Mouse (Mus musculus): ENCODE results near the gene Arhgap28. TPM values are rescaled to one million over a fixed set of nuclear protein-coding genes. Genes with fewer than 3 reads are reported as not detected.

The Arhgap28 gene
- polyA plus RNA-seq, 1 experiment = 0.28 TPM

- Histone ChIP-seq H3K4me3 (replicated peaks; ENCODE audit: insufficient read depth, low read depth, low read length) (no peak overlapping the region), H3K27ac (ENCODE audit: insufficient read depth, low read length) (no peak overlapping the region), H3K27me3 (ENCODE audit: control insufficient read depth, insufficient read depth, low read length) (no peaks in the 10 kb centered on the region; the same call in 1 of the 2 replicates), H3K4me1 (ENCODE audit: control insufficient read depth, insufficient read depth, low read length) (no peaks in the 10 kb centered on the region)
- DNase-seq = no peak
- WGBS = 85% methylated on average over 7 of the region's 7 CpGs
- no peak for TF ChIP-seq CTCF (IDR thresholded peaks at IDR 0.05; ENCODE audit: borderline replicate concordance, insufficient read depth, low read depth, low read length)
- TF ChIP-seq POLR2A (IDR thresholded peaks at IDR 0.05; ENCODE audit: borderline replicate concordance, insufficient read depth, low read length) = no peak
Measured at GRCm38 (mm10) chr17:67996769-67997155, 7.2 kb downstream of the Arhgap28 start.

DNA sequence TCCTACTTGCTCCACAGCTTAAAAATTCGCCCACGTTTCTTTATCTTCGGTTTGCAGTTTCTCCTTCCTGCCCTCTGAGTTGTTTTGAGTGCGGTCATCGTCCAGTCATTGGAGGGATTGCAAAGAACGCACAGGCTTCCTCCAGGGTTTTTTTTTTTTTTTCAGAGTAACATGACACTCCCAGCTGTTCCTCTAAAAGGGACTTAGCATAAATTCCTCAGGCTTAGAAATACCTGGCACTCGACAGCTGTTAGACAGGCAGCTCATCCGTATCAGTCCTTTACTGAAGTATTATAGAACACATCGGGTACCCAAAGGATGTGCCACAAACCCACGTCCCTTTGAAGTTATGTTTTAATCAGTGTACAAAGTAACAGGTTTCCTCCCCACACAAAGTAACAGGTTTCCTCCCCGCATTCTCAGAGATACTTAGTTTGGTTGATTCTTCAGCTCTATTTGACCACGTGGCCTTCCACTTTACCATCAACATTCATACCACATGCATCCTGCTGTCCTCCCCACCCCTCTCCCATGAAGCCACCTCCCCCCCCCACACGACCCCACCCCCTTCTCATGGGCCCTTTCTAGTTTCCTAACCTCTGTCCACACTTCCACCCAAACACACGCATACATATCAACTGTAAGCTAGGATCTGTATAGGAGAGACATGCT, 7.7 kb downstream of the Arhgap28 start:
- DNase-seq = no peak
- H3K27ac ChIP-seq (ENCODE audit: insufficient read depth, low read length) = no peak overlapping the region
- no peaks in the 10 kb centered on the region; the same call in 1 of the 2 replicates for H3K27me3 ChIP-seq (ENCODE audit: control insufficient read depth, insufficient read depth, low read length)
- no peak for TF ChIP-seq POLR2A (IDR thresholded peaks at IDR 0.05; ENCODE audit: borderline replicate concordance, insufficient read depth, low read length)
- TF ChIP-seq CTCF (IDR thresholded peaks at IDR 0.05; ENCODE audit: borderline replicate concordance, insufficient read depth, low read depth, low read length) = no peak
- H3K4me3 ChIP-seq (replicated peaks; ENCODE audit: insufficient read depth, low read depth, low read length) = no peak overlapping the region
- no peaks in the 10 kb centered on the region for H3K4me1 ChIP-seq (ENCODE audit: control insufficient read depth, insufficient read depth, low read length)
- WGBS = 36% methylated on average over 14 of the region's 14 CpGs

- H3K27me3 ChIP-seq (ENCODE audit: control insufficient read depth, insufficient read depth, low read length) = no peaks in the 10 kb centered on the region; the same call in 1 of the 2 replicates
- H3K4me1 ChIP-seq (ENCODE audit: control insufficient read depth, insufficient read depth, low read length) = no peaks in the 10 kb centered on the region
- no peak overlapping the region for H3K4me3 ChIP-seq (replicated peaks; ENCODE audit: insufficient read depth, low read depth, low read length)
- WGBS = 94% methylated on average over 2 of the region's 2 CpGs
- TF ChIP-seq POLR2A (IDR thresholded peaks at IDR 0.05; ENCODE audit: borderline replicate concordance, insufficient read depth, low read length) = no peak
- no peak overlapping the region for H3K27ac ChIP-seq (ENCODE audit: insufficient read depth, low read length)
- no peak for DNase-seq
Measured at GRCm38 (mm10) chr17:67995277-67995819, 8.6 kb downstream of the Arhgap28 start.

DNA sequence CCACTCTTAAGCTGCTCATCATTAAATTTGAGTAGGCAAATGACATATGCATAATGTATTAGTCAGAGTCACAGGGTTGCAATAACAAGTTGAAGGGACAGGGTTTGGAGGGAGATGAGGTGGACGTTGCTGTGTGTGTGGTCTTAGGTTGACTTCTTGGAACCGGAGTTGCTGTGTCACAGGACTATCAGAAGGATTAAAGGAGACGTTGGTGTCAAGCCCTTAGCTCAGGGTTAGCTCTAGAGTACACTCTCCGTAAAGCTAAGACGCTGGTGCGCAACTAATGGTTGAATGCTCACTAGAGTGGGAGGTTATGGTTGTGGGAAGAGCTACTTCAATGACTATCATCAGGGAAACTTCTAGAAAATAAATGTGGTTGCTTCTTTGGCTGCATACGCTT, 9.1 kb downstream of the Arhgap28 start:
- Histone ChIP-seq H3K27ac (ENCODE audit: insufficient read depth, low read length) (no peak overlapping the region), H3K4me1 (ENCODE audit: control insufficient read depth, insufficient read depth, low read length) (no peaks in the 10 kb centered on the region), H3K4me3 (replicated peaks; ENCODE audit: insufficient read depth, low read depth, low read length) (no peak overlapping the region), H3K27me3 (ENCODE audit: control insufficient read depth, insufficient read depth, low read length) (no peaks in the 10 kb centered on the region; the same call in 1 of the 2 replicates)
- DNase-seq = no peak
- 76% methylated on average over 7 of the region's 7 CpGs for WGBS
- TF ChIP-seq CTCF (IDR thresholded peaks at IDR 0.05; ENCODE audit: borderline replicate concordance, insufficient read depth, low read depth, low read length) = no peak
- TF ChIP-seq POLR2A (IDR thresholded peaks at IDR 0.05; ENCODE audit: borderline replicate concordance, insufficient read depth, low read length) = no peak

- no peak for DNase-seq
- WGBS = 95% methylated on average over 2 of the region's 2 CpGs
- no peak for TF ChIP-seq CTCF (IDR thresholded peaks at IDR 0.05; ENCODE audit: borderline replicate concordance, insufficient read depth, low read depth, low read length)
- no peak for TF ChIP-seq POLR2A (IDR thresholded peaks at IDR 0.05; ENCODE audit: borderline replicate concordance, insufficient read depth, low read length)
Measured at GRCm38 (mm10) chr17:67993371-67994045, 10.4 kb downstream of the Arhgap28 start.

DNA sequence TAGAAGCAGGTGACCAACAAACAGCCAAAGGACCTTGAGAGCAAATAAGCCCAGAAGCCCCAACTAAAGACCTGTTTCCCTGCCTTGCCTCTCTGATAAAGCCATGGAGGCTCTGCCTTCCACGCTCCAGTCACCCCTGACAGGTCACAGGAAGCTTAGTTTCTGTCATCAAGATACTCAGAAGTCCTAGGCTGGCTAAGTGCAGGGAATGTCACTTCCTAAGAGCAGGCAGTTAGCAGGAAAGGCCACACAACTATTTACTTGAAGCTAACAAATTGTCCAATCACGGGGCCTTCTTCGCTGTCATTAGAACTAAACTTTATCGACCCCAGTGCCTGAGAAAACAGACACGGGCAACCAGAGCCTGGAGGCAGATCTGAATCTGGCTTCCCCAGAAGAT, 14.2 kb downstream of the Arhgap28 start:
- no peaks in the 10 kb centered on the region for H3K27me3 ChIP-seq (ENCODE audit: control insufficient read depth, insufficient read depth, low read length)
- no peak overlapping the region for H3K4me3 ChIP-seq (replicated peaks; ENCODE audit: insufficient read depth, low read depth, low read length)
- no peak for TF ChIP-seq CTCF (IDR thresholded peaks at IDR 0.05; ENCODE audit: borderline replicate concordance, insufficient read depth, low read depth, low read length)
- TF ChIP-seq POLR2A (IDR thresholded peaks at IDR 0.05; ENCODE audit: borderline replicate concordance, insufficient read depth, low read length) = no peak
- H3K27ac ChIP-seq (ENCODE audit: insufficient read depth, low read length) = no peak overlapping the region
- DNase-seq = no peak
- WGBS = 81% methylated on average over 5 of the region's 5 CpGs
- H3K4me1 ChIP-seq (ENCODE audit: control insufficient read depth, insufficient read depth, low read length) = no peaks in the 10 kb centered on the region

More at GRCm38 (mm10) chr17:67993371-67994045, 10.4 kb downstream of the Arhgap28 start:
- Histone ChIP-seq H3K27me3 (ENCODE audit: control insufficient read depth, insufficient read depth, low read length) (no peaks in the 10 kb centered on the region), H3K27ac (ENCODE audit: insufficient read depth, low read length) (no peak overlapping the region), H3K4me3 (replicated peaks; ENCODE audit: insufficient read depth, low read depth, low read length) (no peak overlapping the region), H3K4me1 (ENCODE audit: control insufficient read depth, insufficient read depth, low read length) (no peaks in the 10 kb centered on the region)

GRCm38 (mm10) chr17:67988920-67989621, 14.8 kb downstream of the Arhgap28 start:
- Histone ChIP-seq H3K27ac (ENCODE audit: insufficient read depth, low read length) (no peak overlapping the region), H3K27me3 (ENCODE audit: control insufficient read depth, insufficient read depth, low read length) (no peaks in the 10 kb centered on the region), H3K4me1 (ENCODE audit: control insufficient read depth, insufficient read depth, low read length) (no peaks in the 10 kb centered on the region), H3K4me3 (replicated peaks; ENCODE audit: insufficient read depth, low read depth, low read length) (no peak overlapping the region)
- no peak for TF ChIP-seq POLR2A (IDR thresholded peaks at IDR 0.05; ENCODE audit: borderline replicate concordance, insufficient read depth, low read length)
- WGBS = 27% methylated on average over 15 of the region's 15 CpGs
- DNase-seq = peak in 1 of 2 experiments; percentile 12

Data from cerebellum, adult 2 months (tissue).